Mouse (Mus musculus) bone marrow, adult 2 months (tissue): Measurements from ENCODE around the gene Abca1.

Experiments used
- CTCF ChIP-seq: fragments of 200-500 bp; IDR thresholded peaks from 2 replicates; pipeline ENCODE4 v1.5.1; 2011; ENCODE audit warnings: low read length, control low read depth; ENCODE audit not compliant: control insufficient read depth, insufficient read depth
- POLR2A ChIP-seq: fragments of 200-500 bp; IDR thresholded peaks from 2 replicates; pipeline ENCODE4 v1.6.1; 2011; ENCODE audit warnings: low read depth, mild to moderate bottlenecking, control low read depth, low read length, borderline replicate concordance; ENCODE audit not compliant: control insufficient read depth

- TF ChIP-seq CTCF (no peak), POLR2A (no peak)
Measured at GRCm38 (mm10) chr4:53009183-53009582, 150.5 kb downstream of the Abca1 start.
